In the genomic region with DNA sequence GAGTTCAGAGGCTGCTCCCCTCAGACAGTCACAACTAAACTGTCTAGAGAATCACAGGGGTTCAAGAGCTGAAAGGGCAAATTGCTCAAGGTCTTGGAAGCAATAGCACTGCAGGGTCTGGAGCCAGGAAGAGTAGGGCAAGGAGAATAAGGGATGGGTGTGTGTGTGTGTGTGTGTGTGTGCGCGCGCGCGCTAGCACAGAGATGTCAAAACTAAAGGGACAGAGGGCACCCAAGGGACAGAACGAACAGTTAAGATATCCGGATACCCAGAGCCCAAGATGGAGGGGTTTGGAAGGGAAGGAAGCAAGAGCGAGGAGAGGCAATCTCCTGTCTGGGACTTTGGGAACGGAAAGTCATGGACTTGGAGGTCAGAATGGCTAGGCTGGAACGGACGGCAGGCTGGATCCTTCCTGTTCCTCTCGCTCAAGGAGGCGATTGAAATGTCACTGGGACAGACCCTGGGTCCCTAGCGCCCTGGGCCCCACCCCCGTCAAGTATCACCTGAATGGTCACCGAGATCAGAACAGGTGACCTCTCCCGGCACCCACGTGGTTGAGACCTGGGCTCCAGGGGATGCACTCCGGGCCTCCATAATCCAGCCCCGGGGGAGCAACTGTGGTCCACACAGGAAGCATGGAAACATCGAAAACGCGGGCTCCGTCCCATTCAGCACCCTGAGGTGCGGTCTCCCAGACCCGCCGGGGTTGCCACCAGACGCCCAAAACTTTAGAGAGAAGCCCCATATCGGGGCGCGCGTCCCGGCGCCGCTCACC, we compare ENCODE assay signal across 8 mouse cellular contexts. TPM values are rescaled to one million over a fixed set of nuclear protein-coding genes. Genes with fewer than 3 reads are reported as not detected.
A peak's percentile ranks its signal among the peaks of the same experiment; 100 is the strongest.
DNase-seq lines count a peak whose midpoint lies in the region; ATAC-seq and TF ChIP-seq lines count a peak whose summit lies in the region.

No protein-coding gene starts in this region.

- no peaks in the 10 kb centered on the region for H3K27me3 ChIP-seq in kidney, postnatal 0 days (ENCODE audit: insufficient read depth, low read length)
- H3K27me3 ChIP-seq in forebrain, embryonic 16.5 days (replicated peaks; ENCODE audit: control insufficient read depth, insufficient read depth, low read length) = no peaks in the 10 kb centered on the region
- no peaks in the 10 kb centered on the region for H3K27me3 ChIP-seq in liver, embryonic 12.5 days (replicated peaks)

- peaks cover 38% of the 10 kb centered on the region for H3K36me3 ChIP-seq in kidney, postnatal 0 days (ENCODE audit: insufficient read depth, low read length)
- peaks cover 37% of the 10 kb centered on the region for H3K36me3 ChIP-seq in forebrain, embryonic 16.5 days (ENCODE audit: control insufficient read depth, insufficient read depth)
- peaks cover 69% of the 10 kb centered on the region for H3K36me3 ChIP-seq in liver, embryonic 12.5 days

- 3% methylated on average over 35 of the region's 35 CpGs for WGBS in kidney, postnatal 0 days
- WGBS in forebrain, embryonic 16.5 days = 5% methylated on average over 35 of the region's 35 CpGs
- WGBS in liver, embryonic 12.5 days (ENCODE audit: insufficient replicate concordance) = 4% methylated on average over 35 of the region's 35 CpGs
- WGBS in olfactory bulb, adult 2 months = 6% methylated on average over 35 of the region's 35 CpGs

- H3K4me1 ChIP-seq in kidney, postnatal 0 days (replicated peaks; ENCODE audit: insufficient read depth, low read length) = peaks cover 6% of the 10 kb centered on the region
- peaks cover 13% of the 10 kb centered on the region for H3K4me1 ChIP-seq in forebrain, embryonic 16.5 days (replicated peaks; ENCODE audit: control insufficient read depth, insufficient read depth, low read length)
- peaks cover 29% of the 10 kb centered on the region for H3K4me1 ChIP-seq in liver, embryonic 12.5 days
- H3K4me1 ChIP-seq in olfactory bulb, adult 2 months (ENCODE audit: control insufficient read depth, insufficient read depth, low read length) = peaks cover 7% of the 10 kb centered on the region

- H3K27ac ChIP-seq in kidney, postnatal 0 days = peak overlapping the region; percentile 26
- peak overlapping the region; percentile 78 for H3K27ac ChIP-seq in forebrain, embryonic 16.5 days (ENCODE audit: low read length)
- H3K27ac ChIP-seq in liver, embryonic 12.5 days = peak overlapping the region; percentile 57
- no peak overlapping the region for H3K27ac ChIP-seq in olfactory bulb, adult 2 months (ENCODE audit: insufficient read depth, low read depth, low read length)

- peak; percentile 22 for DNase-seq in kidney, postnatal 0 days (ENCODE audit: low spot score)
- DNase-seq in kidney, postnatal 14 days = no peak
- DNase-seq in MN1 (ENCODE audit: low spot score) = peak; percentile 26
- DNase-seq in urinary bladder, postnatal 14 days (ENCODE audit: low spot score) = no peak
- no peak for DNase-seq in layer of hippocampus, adult 9-10 months (ENCODE audit: low spot score)

- peak overlapping the region; percentile 79 for H3K9ac ChIP-seq in kidney, postnatal 0 days (ENCODE audit: low read depth, low read length)
- peak overlapping the region; percentile 91 for H3K9ac ChIP-seq in forebrain, embryonic 16.5 days (replicated peaks; ENCODE audit: low read depth, low read length)
- peak overlapping the region; percentile 89 for H3K9ac ChIP-seq in liver, embryonic 12.5 days

- no peak for TF ChIP-seq POLR2A in olfactory bulb, adult 2 months (IDR thresholded peaks at IDR 0.05; ENCODE audit: insufficient read depth, low read depth, low read length)

- H3K4me2 ChIP-seq in kidney, postnatal 0 days (ENCODE audit: low read length) = peak overlapping the region; percentile 92
- peak overlapping the region; percentile 77 for H3K4me2 ChIP-seq in forebrain, embryonic 16.5 days (ENCODE audit: low read length)
- peak overlapping the region; percentile 92 for H3K4me2 ChIP-seq in liver, embryonic 12.5 days

- H3K4me3 ChIP-seq in kidney, postnatal 0 days (replicated peaks; ENCODE audit: low read depth, low read length) = peak overlapping the region; percentile 66
- H3K4me3 ChIP-seq in forebrain, embryonic 16.5 days (replicated peaks; ENCODE audit: low read length) = peak overlapping the region; percentile 98
- peak overlapping the region; percentile 93 for H3K4me3 ChIP-seq in liver, embryonic 12.5 days
- peak overlapping the region; percentile 65 for H3K4me3 ChIP-seq in olfactory bulb, adult 2 months (ENCODE audit: insufficient read depth, low read depth, low read length)

- no peaks in the 10 kb centered on the region for H3K9me3 ChIP-seq in kidney, postnatal 0 days (replicated peaks; ENCODE audit: low read length)
- no peaks in the 10 kb centered on the region for H3K9me3 ChIP-seq in forebrain, embryonic 16.5 days (ENCODE audit: control insufficient read depth, low read length)
- no peaks in the 10 kb centered on the region for H3K9me3 ChIP-seq in liver, embryonic 12.5 days (replicated peaks)

- TF ChIP-seq CTCF in kidney, postnatal 0 days (IDR thresholded peaks at IDR 0.05; ENCODE audit: low read depth) = no peak
- TF ChIP-seq CTCF in olfactory bulb, adult 2 months (IDR thresholded peaks at IDR 0.05; ENCODE audit: insufficient read depth, low read depth, low read length) = no peak

- ATAC-seq in kidney, postnatal 0 days (replicated peaks; ENCODE audit: low FRiP score, low read depth) = peak; percentile 67
- ATAC-seq in forebrain, embryonic 16.5 days = peak; percentile 61
- ATAC-seq in liver, embryonic 12.5 days = peak; percentile 49

RNA-seq across cellular contexts. Expression of a gene that starts 0.5 kb away (rescaled TPM):
- polyA plus RNA-seq in kidney, postnatal 0 days (2015; fragmentation: Nextera tagmentation; extraction: Ambion mirVana) = 117 and 122 TPM in 2 replicates
- polyA plus RNA-seq in forebrain, embryonic 16.5 days (2015; fragmentation: Nextera tagmentation; extraction: Ambion mirVana) = 144 and 146 TPM in 2 replicates
- polyA plus RNA-seq in liver, embryonic 12.5 days (2016; fragmentation: Nextera tagmentation; extraction: Ambion mirVana) = 137 and 146 TPM in 2 replicates
- not detected in 2 replicates for polyA plus RNA-seq in olfactory bulb, adult 2 months (2012; ENCODE audit: insufficient read depth, insufficient read length, low replicate concordance, missing spikeins)

RNA-seq across cellular contexts. Expression of a gene that starts 9.3 kb away (rescaled TPM):
- 0.43 and 0.45 TPM in 2 replicates for polyA plus RNA-seq in kidney, postnatal 0 days (2015; fragmentation: Nextera tagmentation; extraction: Ambion mirVana)
- 9.9 and 10.5 TPM in 2 replicates for polyA plus RNA-seq in forebrain, embryonic 16.5 days (2015; fragmentation: Nextera tagmentation; extraction: Ambion mirVana)
- 0.10 and 0.31 TPM in 2 replicates for polyA plus RNA-seq in liver, embryonic 12.5 days (2016; fragmentation: Nextera tagmentation; extraction: Ambion mirVana)
- polyA plus RNA-seq in olfactory bulb, adult 2 months (2012; ENCODE audit: insufficient read depth, insufficient read length, low replicate concordance, missing spikeins) = not detected in 2 replicates

RNA-seq across cellular contexts. Expression of a gene that starts 20.4 kb away (rescaled TPM):
- 0.14 and 0.26 TPM in 2 replicates for polyA plus RNA-seq in kidney, postnatal 0 days (2015; fragmentation: Nextera tagmentation; extraction: Ambion mirVana)
- polyA plus RNA-seq in forebrain, embryonic 16.5 days (2015; fragmentation: Nextera tagmentation; extraction: Ambion mirVana) = 0.16 TPM in 1 of 2 replicates, not detected in the other
- not detected in 2 replicates for polyA plus RNA-seq in liver, embryonic 12.5 days (2016; fragmentation: Nextera tagmentation; extraction: Ambion mirVana)
- polyA plus RNA-seq in olfactory bulb, adult 2 months (2012; ENCODE audit: insufficient read depth, insufficient read length, low replicate concordance, missing spikeins) = not detected in 2 replicates

RNA-seq across cellular contexts. Expression of a gene that starts 27.2 kb away (rescaled TPM):
- polyA plus RNA-seq in kidney, postnatal 0 days (2015; fragmentation: Nextera tagmentation; extraction: Ambion mirVana) = 53.4 and 59.8 TPM in 2 replicates
- polyA plus RNA-seq in forebrain, embryonic 16.5 days (2015; fragmentation: Nextera tagmentation; extraction: Ambion mirVana) = 114 and 118 TPM in 2 replicates
- 54.0 TPM in 2 replicates for polyA plus RNA-seq in liver, embryonic 12.5 days (2016; fragmentation: Nextera tagmentation; extraction: Ambion mirVana)
- not detected in 2 replicates for polyA plus RNA-seq in olfactory bulb, adult 2 months (2012; ENCODE audit: insufficient read depth, insufficient read length, low replicate concordance, missing spikeins)

RNA-seq across cellular contexts. Expression of a gene that starts 33.8 kb away (rescaled TPM):
- 13.8 and 15.6 TPM in 2 replicates for polyA plus RNA-seq in kidney, postnatal 0 days (2015; fragmentation: Nextera tagmentation; extraction: Ambion mirVana)
- polyA plus RNA-seq in forebrain, embryonic 16.5 days (2015; fragmentation: Nextera tagmentation; extraction: Ambion mirVana) = 41.8 and 45.1 TPM in 2 replicates
- 3.6 and 3.7 TPM in 2 replicates for polyA plus RNA-seq in liver, embryonic 12.5 days (2016; fragmentation: Nextera tagmentation; extraction: Ambion mirVana)
- polyA plus RNA-seq in olfactory bulb, adult 2 months (2012; ENCODE audit: insufficient read depth, insufficient read length, low replicate concordance, missing spikeins) = not detected in 2 replicates

Comparison
In these comparisons a context has a peak if more than half of its experiments do, and no peak if none do; other contexts are left out.
1. DNase-seq: peak in kidney, postnatal 0 days (single experiment) and MN1 (single experiment); none in kidney, postnatal 14 days (single experiment), urinary bladder, postnatal 14 days (single experiment) and layer of hippocampus, adult 9-10 months (single experiment).
2. RNA of a gene that starts 0.5 kb away (polyA plus RNA-seq): 137 to 146 TPM in liver, embryonic 12.5 days, 144 to 146 TPM in forebrain, embryonic 16.5 days and 117 to 122 TPM in kidney, postnatal 0 days; not detected in olfactory bulb, adult 2 months; every median in the first group is over 100 times any median in the second.
3. Peak in every context shown above with its lines, with median percentiles within 50 percentile points of each other: ATAC-seq, H3K4me2 ChIP-seq, H3K4me3 ChIP-seq and H3K9ac ChIP-seq.